Mouse (Mus musculus) liver, embryonic 11.5 days (tissue): ENCODE results near the gene Mfap5. TPM values are rescaled to one million over a fixed set of nuclear protein-coding genes. Genes with fewer than 3 reads are reported as not detected.

ENCODE experiments used
- polyA plus RNA-seq: library from polyadenylated mRNA; unstranded; fragments of >200 nt; fragmentation: Nextera tagmentation; extraction: Ambion mirVana; gene quantifications from 2 replicates; pipeline ENCODE4 v1.2.1, GENCODE M21; 2014

Mfap5 gene
- polyA plus RNA-seq, 1 experiment from 2014 or later = 0.67 TPM

Other genes starting within 250 kb of the Mfap5 start
- gene Klrg1, start 223.0 kb upstream of the Mfap5 start, polyA plus RNA-seq = not detected in 2 replicates
- gene M6pr, start 197.1 kb upstream of the Mfap5 start, polyA plus RNA-seq = 154 and 168 TPM in 2 replicates
- gene Phc1, start 165.3 kb upstream of the Mfap5 start, polyA plus RNA-seq = 12.4 and 14.7 TPM in 2 replicates
- 7.7 and 8.1 TPM in 2 replicates for gene Rimklb, start 7.1 kb upstream of the Mfap5 start, polyA plus RNA-seq
- gene Aicda, start 48.0 kb downstream of the Mfap5 start, polyA plus RNA-seq = 0.18 TPM in 1 of 2 replicates, not detected in the other
- gene Apobec1, start 96.6 kb downstream of the Mfap5 start, polyA plus RNA-seq = 3.7 and 5.6 TPM in 2 replicates
- gene Gdf3, start 104.2 kb downstream of the Mfap5 start, polyA plus RNA-seq = 13.9 and 14.6 TPM in 2 replicates
- not detected in 2 replicates for gene Dppa3, start 120.6 kb downstream of the Mfap5 start, polyA plus RNA-seq
- gene Nanog, start 201.6 kb downstream of the Mfap5 start, polyA plus RNA-seq = 0.08 and 0.09 TPM in 2 replicates